Mouse (Mus musculus) hindbrain, embryonic 15.5 days (tissue): ENCODE measurements around the gene Nucb1. TPM values are rescaled to one million over a fixed set of nuclear protein-coding genes. Genes with fewer than 3 reads are reported as not detected.
A peak's percentile ranks its signal among the peaks of the same experiment; 100 is the strongest.

ENCODE experiments used
- ATAC-seq: fragments of 200-750 bp; cut with Nextera tagmentation; 2 replicates; pipeline ENCODE4 v1.8.0; 2017; ENCODE audit warnings: low read depth, moderate number of reproducible peaks, moderate TSS enrichment; ENCODE audit not compliant: low FRiP score
- H3K27ac ChIP-seq: fragments of 300-500 bp; sonication (generic); replicated peaks from 2 replicates; pipeline ENCODE4 v1.5.1; 2015; ENCODE audit warnings: mild to moderate bottlenecking, inconsistent platforms
- H3K27me3 ChIP-seq: fragments of 300-500 bp; sonication (generic); 2 replicates; pipeline ENCODE4 v1.6.1; 2015; ENCODE audit warnings: control low read depth, inconsistent platforms
- H3K36me3 ChIP-seq: fragments of 300-500 bp; sonication (generic); 2 replicates; pipeline ENCODE4 v1.6.1; 2015; ENCODE audit warnings: control low read depth, inconsistent platforms
- H3K4me1 ChIP-seq: fragments of 300-500 bp; sonication (generic); replicated peaks from 2 replicates; pipeline ENCODE4 v1.6.1; 2015; ENCODE audit warnings: control low read depth, inconsistent platforms
- H3K4me2 ChIP-seq: fragments of 300-500 bp; sonication (generic); 2 replicates; pipeline ENCODE4 v1.6.1; 2015; ENCODE audit warnings: moderate library complexity, mild to moderate bottlenecking, inconsistent platforms
- H3K4me3 ChIP-seq: fragments of 300-500 bp; sonication (generic); 2 replicates; pipeline ENCODE4 v1.5.1; 2015; ENCODE audit warnings: mild to moderate bottlenecking, inconsistent platforms
- H3K9ac ChIP-seq: fragments of 300-500 bp; sonication (generic); 2 replicates; pipeline ENCODE4 v1.6.1; 2015; ENCODE audit warnings: inconsistent platforms
- H3K9me3 ChIP-seq: fragments of 300-500 bp; sonication (generic); 2 replicates; pipeline ENCODE4 v1.6.1; 2016; ENCODE audit warnings: control low read depth, inconsistent platforms
- WGBS: fragments of 180-500 bp; shearing (Covaris S2); methylation state at CpG from one replicate; pipeline ENCODE4 v1.1.7; 2015; 5-methylcytosine and 5-hydroxymethylcytosine counted together
- polyA plus RNA-seq: library from polyadenylated mRNA; unstranded; fragments of >200 nt; fragmentation: Nextera tagmentation; extraction: Ambion mirVana; gene quantifications from 2 replicates; pipeline ENCODE4 v1.2.1, GENCODE M21; 2015

The Nucb1 gene
- polyA plus RNA-seq, 1 experiment from 2014 or later = 137 TPM

DNA sequence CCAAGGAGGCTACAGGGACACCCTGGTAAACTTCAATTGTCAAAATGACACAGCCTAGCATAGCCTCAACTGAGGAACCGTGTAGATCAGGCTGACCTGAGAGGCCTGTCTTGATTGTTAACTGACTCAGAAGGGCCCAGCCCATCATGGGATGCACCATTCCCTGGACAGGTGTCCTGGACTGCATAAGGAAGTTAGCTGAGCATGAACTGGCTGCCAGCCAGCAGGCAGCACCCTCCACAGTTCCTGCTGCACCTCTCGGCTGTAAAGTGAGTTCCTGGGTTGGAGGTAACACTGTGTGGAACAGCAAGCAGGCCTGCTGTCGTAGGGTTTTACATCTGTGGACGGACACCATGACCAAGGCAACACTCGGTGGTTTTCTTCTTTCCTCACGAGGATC, 2.6 kb downstream of the Nucb1 start:
- no peak for ATAC-seq
- H3K4me1 ChIP-seq = peaks cover 16% of the 10 kb centered on the region
- H3K27me3 ChIP-seq = no peaks in the 10 kb centered on the region
- no peak overlapping the region for H3K9ac ChIP-seq
- H3K36me3 ChIP-seq = peaks cover 12% of the 10 kb centered on the region; the same call in 1 of the 2 replicates
- no peak overlapping the region for H3K4me2 ChIP-seq
- no peaks in the 10 kb centered on the region for H3K9me3 ChIP-seq
- WGBS = 93% methylated on average over 6 of the region's 6 CpGs
- no peak overlapping the region for H3K4me3 ChIP-seq
- H3K27ac ChIP-seq = no peak overlapping the region

DNA sequence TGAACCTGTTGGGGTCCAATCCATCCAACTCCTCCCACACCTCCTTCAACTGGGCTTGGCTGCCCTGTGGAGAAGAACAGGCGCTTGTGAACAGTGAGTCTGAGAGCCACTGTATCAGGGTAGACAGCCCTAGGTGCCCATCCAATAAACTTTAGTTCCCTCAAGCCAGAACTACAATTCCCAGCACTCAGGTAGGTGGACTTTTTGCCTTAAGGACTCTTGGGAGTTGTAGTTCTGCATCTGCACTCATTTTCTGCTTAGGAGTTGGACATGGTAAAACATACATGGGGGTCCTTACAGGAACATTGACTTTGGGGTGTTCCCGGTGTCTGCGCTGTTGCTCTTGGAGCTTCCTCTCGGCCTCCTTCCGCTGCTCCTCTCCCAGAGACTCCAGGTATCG, 11.8 kb downstream of the Nucb1 start:
- no peaks in the 10 kb centered on the region for H3K27me3 ChIP-seq
- no peak overlapping the region for H3K4me3 ChIP-seq
- no peak for ATAC-seq
- no peak overlapping the region for H3K27ac ChIP-seq
- no peaks in the 10 kb centered on the region for H3K4me1 ChIP-seq
- 93% methylated on average over 6 of the region's 6 CpGs for WGBS
- no peaks in the 10 kb centered on the region for H3K9me3 ChIP-seq
- H3K9ac ChIP-seq = no peak overlapping the region
- no peak overlapping the region for H3K4me2 ChIP-seq
- peaks cover 57% of the 10 kb centered on the region for H3K36me3 ChIP-seq

DNA sequence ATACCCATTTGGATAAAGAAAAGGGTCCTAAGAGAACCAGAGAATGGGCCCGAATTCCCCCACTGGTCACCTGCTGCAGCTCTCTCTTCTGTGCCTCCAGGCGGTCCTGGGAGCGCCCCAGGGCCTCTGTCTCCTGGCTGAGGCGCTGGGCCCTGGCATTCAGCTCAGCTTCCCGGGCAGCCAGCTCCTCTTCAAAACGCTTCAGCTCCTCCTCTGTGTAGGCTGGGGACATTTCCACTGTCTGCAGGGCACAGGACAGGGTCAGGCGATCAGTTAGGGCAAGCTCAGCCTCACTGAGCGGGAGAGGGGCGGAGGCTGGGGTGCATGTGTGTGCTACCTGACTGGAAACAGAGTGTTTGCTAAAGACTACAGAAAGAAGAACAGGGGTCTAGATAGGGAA, 15.7 kb downstream of the Nucb1 start:
- Histone ChIP-seq H3K4me1 (peaks cover 10% of the 10 kb centered on the region; the same call in 1 of the 2 replicates), H3K9me3 (no peaks in the 10 kb centered on the region), H3K9ac (no peak overlapping the region), H3K27me3 (no peaks in the 10 kb centered on the region), H3K36me3 (peaks cover 50% of the 10 kb centered on the region), H3K27ac (no peak overlapping the region), H3K4me2 (no peak overlapping the region), H3K4me3 (no peak overlapping the region)
- 86% methylated on average over 9 of the region's 9 CpGs for WGBS
- no peak for ATAC-seq

DNA sequence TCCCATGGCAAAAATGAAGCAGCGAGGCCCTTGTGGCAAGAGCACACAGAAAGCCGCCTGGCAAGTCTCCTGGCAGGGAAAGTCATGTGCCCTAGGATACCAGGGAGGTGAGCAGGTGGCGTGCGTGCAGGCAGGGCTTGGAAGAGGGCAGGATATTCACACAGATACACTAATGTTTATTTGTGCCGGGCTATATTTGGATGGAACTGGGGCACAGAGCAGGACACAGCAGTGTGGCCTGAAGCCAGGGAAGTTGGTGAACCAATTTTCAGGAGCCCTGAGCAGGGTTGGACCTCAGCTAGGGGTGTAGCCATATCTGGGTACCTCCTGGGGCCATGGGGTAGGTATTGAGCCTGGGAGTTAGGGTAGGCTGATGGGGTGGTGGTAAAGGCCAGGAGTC, 17.3 kb downstream of the Nucb1 start:
- no peaks in the 10 kb centered on the region for H3K9me3 ChIP-seq
- no peaks in the 10 kb centered on the region for H3K27me3 ChIP-seq
- H3K4me2 ChIP-seq = no peak overlapping the region
- no peak overlapping the region for H3K27ac ChIP-seq
- peaks cover 25% of the 10 kb centered on the region for H3K4me1 ChIP-seq
- no peak overlapping the region for H3K4me3 ChIP-seq
- no peak for ATAC-seq
- H3K36me3 ChIP-seq = peaks cover 45% of the 10 kb centered on the region
- WGBS = 96% methylated on average over 5 of the region's 5 CpGs
- no peak overlapping the region for H3K9ac ChIP-seq

DNA sequence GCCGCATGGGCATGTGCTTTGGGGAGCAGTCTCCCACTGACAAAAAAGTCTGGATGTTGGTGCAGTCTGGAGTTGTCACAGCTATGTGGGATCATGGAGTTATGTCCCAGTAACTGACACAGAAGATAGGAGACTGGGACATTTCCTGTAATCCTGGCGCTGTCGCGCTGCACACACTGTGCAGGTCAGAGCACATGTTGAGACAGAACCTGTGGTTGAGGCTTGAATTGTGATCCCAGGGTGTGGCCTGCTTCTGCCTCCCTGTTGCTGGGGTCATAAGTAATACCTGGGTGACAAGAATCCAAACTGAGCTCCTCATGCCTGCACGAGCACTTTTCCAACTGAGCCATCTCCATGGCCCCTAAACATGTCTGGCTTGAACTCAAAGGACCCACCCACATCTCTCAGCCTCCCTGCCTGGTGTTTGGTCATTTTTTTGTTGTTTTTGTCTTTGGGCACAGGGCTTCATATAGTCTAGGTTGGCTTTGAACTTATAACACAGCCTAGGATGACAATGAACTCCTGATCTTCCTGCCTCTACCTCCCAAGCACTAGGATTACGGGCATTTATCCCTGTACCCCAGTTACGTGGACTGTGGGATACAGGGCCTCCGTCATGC, 17.9 kb downstream of the Nucb1 start:
- Histone ChIP-seq H3K36me3 (peaks cover 45% of the 10 kb centered on the region), H3K4me1 (peaks cover 28% of the 10 kb centered on the region), H3K27me3 (no peaks in the 10 kb centered on the region), H3K4me2 (no peak overlapping the region), H3K9ac (no peak overlapping the region), H3K9me3 (no peaks in the 10 kb centered on the region), H3K27ac (no peak overlapping the region), H3K4me3 (no peak overlapping the region)
- WGBS = 94% methylated on average over 8 of the region's 8 CpGs
- no peak for ATAC-seq

DNA sequence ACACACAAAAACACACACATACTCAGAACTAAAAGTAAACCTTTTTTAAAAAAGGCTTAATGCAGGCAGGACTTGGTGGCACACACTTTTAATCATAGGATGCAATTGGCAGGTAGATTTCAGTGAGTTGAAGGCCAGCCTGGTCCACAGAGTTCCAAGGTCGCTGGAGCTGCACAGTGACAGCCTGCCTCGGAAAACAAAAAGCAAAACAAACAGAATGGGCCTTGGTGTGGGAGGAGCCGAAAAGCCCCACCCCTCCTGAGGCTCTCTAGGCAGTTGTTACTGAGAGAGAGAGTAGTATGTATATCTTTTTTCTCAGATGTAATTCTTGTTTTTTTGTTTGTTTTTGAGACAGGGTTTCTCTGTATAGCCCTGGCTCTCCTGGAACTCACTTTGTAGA, 18.9 kb downstream of the Nucb1 start:
- Histone ChIP-seq H3K36me3 (peaks cover 35% of the 10 kb centered on the region), H3K27me3 (no peaks in the 10 kb centered on the region), H3K4me2 (no peak overlapping the region), H3K27ac (peak overlapping the region; percentile 45; the same call in 1 of the 2 replicates), H3K4me3 (no peak overlapping the region), H3K9ac (no peak overlapping the region), H3K9me3 (no peaks in the 10 kb centered on the region), H3K4me1 (peaks cover 28% of the 10 kb centered on the region)
- ATAC-seq = no peak
- WGBS = 22% methylated on average over 3 of the region's 3 CpGs

DNA sequence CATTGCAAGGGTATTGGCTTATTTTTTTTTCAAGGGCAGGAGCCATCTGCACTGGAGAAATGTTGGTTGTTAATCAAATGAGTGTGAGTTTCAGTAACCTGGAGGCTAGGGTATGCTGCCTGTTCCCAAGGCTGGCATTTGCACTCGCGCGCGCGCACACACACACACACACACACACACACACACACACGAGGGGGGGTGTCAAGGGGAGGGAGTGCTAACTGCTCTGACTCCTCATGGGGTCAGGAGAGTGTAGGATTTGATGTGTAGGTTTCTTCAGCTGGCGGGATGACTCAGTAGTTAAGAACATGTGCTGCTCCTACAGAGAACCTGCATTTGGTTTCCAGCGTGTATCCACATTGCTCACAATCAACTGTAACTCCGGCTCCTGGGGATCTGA, 19.4 kb downstream of the Nucb1 start:
- peaks cover 28% of the 10 kb centered on the region for H3K4me1 ChIP-seq
- no peak overlapping the region for H3K4me3 ChIP-seq
- ATAC-seq = no peak
- H3K4me2 ChIP-seq = no peak overlapping the region
- H3K36me3 ChIP-seq = peaks cover 31% of the 10 kb centered on the region
- 35% methylated on average over 9 of the region's 9 CpGs for WGBS
- H3K27me3 ChIP-seq = no peaks in the 10 kb centered on the region
- no peaks in the 10 kb centered on the region for H3K9me3 ChIP-seq
- no peak overlapping the region for H3K9ac ChIP-seq
- peak overlapping the region; percentile 45; the same call in 1 of the 2 replicates for H3K27ac ChIP-seq

DNA sequence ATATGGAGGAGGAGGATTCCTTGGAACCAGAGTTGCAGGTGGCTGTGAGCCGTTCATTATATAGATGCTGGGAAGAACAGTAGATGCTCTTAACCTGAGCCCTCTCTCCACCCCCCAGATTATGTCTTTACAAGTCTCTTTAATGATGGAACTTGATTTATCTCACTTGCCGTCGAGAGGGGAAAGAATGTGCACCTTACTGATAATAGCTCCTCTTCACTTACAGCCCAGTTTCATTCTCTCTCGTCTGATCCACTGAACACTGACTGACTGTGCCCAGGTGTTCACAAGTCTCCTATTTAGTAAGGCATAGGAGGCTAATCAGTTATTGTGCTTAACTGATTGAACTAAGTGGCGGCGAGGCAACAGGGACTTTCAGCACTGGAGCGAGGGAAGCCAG, 20.6 kb downstream of the Nucb1 start:
- no peak for ATAC-seq
- Histone ChIP-seq H3K9me3 (no peaks in the 10 kb centered on the region), H3K36me3 (peaks cover 18% of the 10 kb centered on the region), H3K27ac (no peak overlapping the region), H3K4me2 (no peak overlapping the region), H3K4me1 (peaks cover 28% of the 10 kb centered on the region), H3K27me3 (no peaks in the 10 kb centered on the region), H3K4me3 (no peak overlapping the region), H3K9ac (no peak overlapping the region)
- WGBS = 78% methylated on average over 7 of the region's 7 CpGs

DNA sequence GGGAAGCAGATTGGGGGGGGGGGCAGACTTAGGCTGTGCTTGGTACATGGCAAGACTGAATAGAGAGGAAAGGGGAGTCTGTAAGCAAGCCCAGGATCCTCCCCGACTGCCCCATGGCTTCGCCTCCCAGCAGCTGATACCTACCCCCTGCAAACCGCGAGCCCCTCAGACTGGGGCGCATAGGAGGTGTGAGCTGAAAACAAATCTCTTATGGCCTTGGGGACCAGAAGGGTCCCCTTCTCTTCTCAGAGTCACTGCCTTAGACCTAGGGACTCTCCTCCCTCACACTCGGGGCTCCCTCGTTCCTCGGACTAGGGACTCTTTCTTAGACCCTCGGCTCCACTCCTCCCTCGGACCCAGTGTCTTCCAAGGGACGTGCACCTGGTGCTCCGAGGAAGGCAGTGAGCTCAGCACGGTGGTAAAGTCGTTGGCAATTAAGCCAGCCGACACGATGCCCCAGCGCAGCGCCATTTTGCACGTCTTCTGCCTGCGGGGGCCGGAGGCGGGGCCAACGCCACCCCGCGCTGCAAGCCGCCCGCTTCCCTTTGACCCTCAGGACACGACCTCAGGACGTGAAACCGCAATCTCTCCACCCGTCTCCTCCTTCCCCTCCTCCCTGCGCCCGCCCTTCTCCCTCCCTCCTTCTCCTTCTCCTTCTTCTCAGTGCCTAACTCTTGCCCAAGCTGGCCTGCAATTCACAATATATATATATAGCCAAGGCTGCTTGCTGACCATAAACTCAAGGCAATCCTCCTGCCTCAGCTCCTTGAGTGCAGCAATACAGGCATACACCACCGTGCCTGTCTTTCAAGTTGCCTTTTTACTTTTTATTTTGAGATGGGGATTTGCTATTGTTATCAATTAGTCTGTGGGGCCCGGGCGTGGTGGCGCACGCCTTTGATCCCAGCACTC, 21.7 kb downstream of the Nucb1 start, which contains the start of gene Dhdh:
Gene Dhdh (minus strand): TSS at position 513 of the 912 bp plus-strand sequence.
- peaks cover 9% of the 10 kb centered on the region for H3K36me3 ChIP-seq
- H3K27ac ChIP-seq = peak within 1 kb of the TSS; percentile 91
- no peaks in the 10 kb centered on the region for H3K9me3 ChIP-seq
- peak within 1 kb of the TSS; percentile 78 for H3K4me2 ChIP-seq
- peak within 1 kb of the TSS; percentile 53 for H3K9ac ChIP-seq
- no peaks in the 10 kb centered on the region for H3K27me3 ChIP-seq
- peaks cover 28% of the 10 kb centered on the region for H3K4me1 ChIP-seq
- H3K4me3 ChIP-seq = peak within 1 kb of the TSS; percentile 46
- ATAC-seq = peak; percentile 79
- WGBS = 8% methylated on average over 36 of the region's 38 CpGs

DNA sequence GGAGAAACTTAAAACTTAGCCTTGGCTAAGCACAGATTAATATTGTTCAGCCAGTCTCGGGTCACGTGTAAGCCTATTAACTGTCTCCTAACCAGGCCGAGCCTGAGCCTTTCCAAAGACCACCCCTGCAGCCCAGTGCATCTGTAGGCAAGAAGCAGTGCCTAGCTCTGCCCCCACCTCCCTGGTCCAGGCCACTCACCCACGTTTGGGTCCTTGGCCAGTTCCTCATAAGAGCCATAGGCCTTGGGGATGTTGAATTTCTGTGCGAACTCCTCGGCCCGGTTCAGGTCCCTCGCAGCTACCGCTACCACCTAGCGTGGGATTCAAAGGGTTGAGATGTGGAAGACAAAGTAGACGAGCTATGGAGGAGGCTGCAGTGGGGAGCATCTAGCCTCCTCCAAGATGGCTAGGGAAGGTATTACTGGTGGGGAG, 22.3 kb downstream of the Nucb1 start:
- Histone ChIP-seq H3K4me1 (peaks cover 28% of the 10 kb centered on the region), H3K4me3 (peak overlapping the region; percentile 46), H3K9me3 (no peaks in the 10 kb centered on the region), H3K36me3 (peaks cover 2% of the 10 kb centered on the region; the same call in 1 of the 2 replicates), H3K9ac (peak overlapping the region; percentile 53), H3K27ac (peak overlapping the region; percentile 91), H3K4me2 (peak overlapping the region; percentile 78), H3K27me3 (no peaks in the 10 kb centered on the region)
- 18% methylated on average over 11 of the region's 11 CpGs for WGBS
- peak; percentile 82 for ATAC-seq

DNA sequence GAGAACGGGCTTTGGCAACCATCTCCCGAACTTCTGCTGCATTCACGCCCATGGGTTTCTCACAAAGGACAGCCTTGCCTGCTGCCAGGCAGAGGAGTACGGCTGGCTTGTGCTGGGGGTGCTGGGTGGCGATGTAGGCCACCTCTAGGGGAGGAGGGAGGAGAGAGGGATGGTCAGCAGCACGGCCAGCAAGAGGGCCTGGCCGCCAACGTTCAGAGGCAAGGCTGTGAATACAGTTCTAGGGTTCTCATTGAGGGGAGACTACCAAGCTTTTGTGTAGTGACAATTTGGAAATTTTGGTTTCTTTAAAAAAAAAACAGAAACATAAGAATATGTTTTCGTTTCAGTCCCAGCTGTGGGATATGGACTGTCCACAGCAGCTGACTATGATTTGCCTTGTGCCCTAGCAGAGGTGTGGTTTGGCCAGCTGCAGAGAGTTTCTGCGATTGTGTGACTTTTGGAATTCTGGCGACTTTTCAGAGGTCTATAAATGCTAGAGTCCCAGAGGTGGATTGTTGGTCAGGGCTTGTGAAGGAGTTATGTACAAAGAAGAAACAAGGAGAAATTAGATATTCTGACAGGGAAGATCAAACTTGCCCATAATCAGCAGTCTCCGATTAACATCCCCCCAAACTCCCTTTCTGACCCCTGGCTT, 23.3 kb downstream of the Nucb1 start, which contains the start of gene Gm45808:
Gene Gm45808 (minus strand): TSS at position 51 of the 655 bp plus-strand sequence.
- ATAC-seq = no peak
- peak within 1 kb of the TSS; percentile 78; the same call in 1 of the 2 replicates for H3K4me2 ChIP-seq
- H3K4me3 ChIP-seq = no peak within 1 kb of the TSS
- H3K27me3 ChIP-seq = no peaks in the 10 kb centered on the region
- H3K9ac ChIP-seq = no peak within 1 kb of the TSS
- no peaks in the 10 kb centered on the region for H3K9me3 ChIP-seq
- WGBS = 81% methylated on average over 12 of the region's 12 CpGs
- 0 out of 2 replicates have a peak within 1 kb of the TSS, but pooled peaks have one; percentile 91 for H3K27ac ChIP-seq
- H3K4me1 ChIP-seq = peaks cover 28% of the 10 kb centered on the region
- no peaks in the 10 kb centered on the region for H3K36me3 ChIP-seq

DNA sequence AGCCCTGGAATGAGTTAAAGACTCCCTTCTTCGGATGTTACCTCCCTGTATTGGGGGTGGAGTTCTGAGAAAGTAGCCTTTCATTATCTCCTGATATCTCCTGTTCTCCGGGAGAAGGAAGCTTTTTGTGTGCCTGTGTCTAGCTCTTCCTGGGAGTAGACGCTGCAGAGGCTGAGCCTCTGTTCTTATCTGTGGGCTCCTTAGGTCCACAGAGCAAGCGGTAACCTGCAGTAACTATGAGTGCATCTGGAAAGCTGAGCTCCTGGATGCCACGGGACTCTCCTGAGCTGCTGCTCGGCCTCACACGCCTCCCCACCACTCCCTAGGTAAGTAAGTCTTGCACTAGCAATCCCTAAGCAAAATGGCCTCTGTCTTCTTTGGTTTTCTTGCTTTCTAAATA, 24.0 kb downstream of the Nucb1 start:
- WGBS = 85% methylated on average over 7 of the region's 7 CpGs
- Histone ChIP-seq H3K4me1 (peaks cover 28% of the 10 kb centered on the region), H3K4me2 (no peak overlapping the region), H3K4me3 (no peak overlapping the region), H3K9ac (no peak overlapping the region), H3K27ac (no peak overlapping the region), H3K9me3 (no peaks in the 10 kb centered on the region), H3K27me3 (no peaks in the 10 kb centered on the region), H3K36me3 (no peaks in the 10 kb centered on the region)
- no peak for ATAC-seq
